Comparison of ENCODE assay signal across 8 mouse cellular contexts in the genomic region with DNA sequence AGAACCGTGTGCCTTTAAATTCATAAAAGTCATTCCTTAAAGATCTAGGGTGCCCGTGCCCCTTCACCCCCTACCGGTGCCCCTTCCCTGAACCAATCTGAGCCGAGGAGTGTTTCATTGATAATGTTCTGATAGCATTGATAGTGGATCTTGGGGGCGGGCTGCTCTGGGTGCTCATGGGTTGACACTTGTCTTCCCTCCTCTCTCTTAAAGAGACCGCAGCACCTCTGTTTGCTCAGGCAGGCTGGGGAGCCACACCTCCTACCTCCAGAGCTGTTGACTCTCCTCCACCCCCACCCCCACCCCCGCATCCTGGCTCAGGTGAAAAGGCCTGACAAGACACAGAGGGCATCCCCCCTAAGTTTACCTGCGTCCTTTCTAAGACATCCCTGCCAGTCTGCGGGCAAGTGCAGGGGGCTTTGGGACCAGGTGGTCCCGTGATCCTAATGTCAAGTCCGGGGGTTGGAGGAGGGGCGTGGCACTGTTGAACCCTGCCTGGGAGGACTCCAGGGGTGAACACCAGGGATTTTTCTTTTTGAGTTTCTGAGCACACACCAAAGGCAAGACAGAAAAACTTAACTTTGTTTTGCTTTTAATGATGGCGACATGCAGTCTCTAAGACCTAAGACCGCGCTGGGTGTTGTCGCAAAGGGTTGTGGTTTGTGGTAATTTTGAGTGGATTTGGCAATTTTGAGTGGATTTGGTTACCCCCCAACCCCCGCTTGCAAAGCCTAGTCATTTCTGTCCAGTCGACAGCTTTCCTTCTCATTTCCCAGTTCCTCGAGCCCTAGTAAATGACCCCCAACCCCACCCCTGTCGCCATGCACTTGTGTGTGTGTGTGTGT. TPM values are rescaled to one million over a fixed set of nuclear protein-coding genes. Genes with fewer than 3 reads are reported as not detected.
DNase-seq lines count a peak whose midpoint lies in the region; ATAC-seq and TF ChIP-seq lines count a peak whose summit lies in the region.

No protein-coding gene starts in this region.

- 0 out of 2 replicates have a peak overlapping the region, but pooled peaks have one; percentile 98 for H3K9ac ChIP-seq in kidney, postnatal 0 days (ENCODE audit: low read depth, low read length)
- H3K9ac ChIP-seq in intestine, embryonic 15.5 days, result peak overlapping the region; percentile 99; the same call in 1 of the 2 replicates
- peak overlapping the region; percentile 100 for H3K9ac ChIP-seq in midbrain, embryonic 14.5 days (replicated peaks; ENCODE audit: low read length)

- H3K4me2 ChIP-seq in kidney, postnatal 0 days (ENCODE audit: low read length), result peak overlapping the region; percentile 100
- H3K4me2 ChIP-seq in intestine, embryonic 15.5 days (replicated peaks), result peak overlapping the region; percentile 96
- H3K4me2 ChIP-seq in midbrain, embryonic 14.5 days (ENCODE audit: low read length), result peak overlapping the region; percentile 100

- no peak for ATAC-seq in kidney, postnatal 0 days (replicated peaks; ENCODE audit: low FRiP score, low read depth)
- ATAC-seq in intestine, embryonic 15.5 days, result no peak
- ATAC-seq in midbrain, embryonic 14.5 days (ENCODE audit: low FRiP score, low TSS enrichment), result no peak

- no peaks in the 10 kb centered on the region for H3K27me3 ChIP-seq in kidney, postnatal 0 days (ENCODE audit: insufficient read depth, low read length)
- no peaks in the 10 kb centered on the region for H3K27me3 ChIP-seq in embryonic facial prominence, embryonic 10.5 days (replicated peaks; ENCODE audit: low read depth, poor library complexity, severe bottlenecking)
- H3K27me3 ChIP-seq in intestine, embryonic 15.5 days (replicated peaks), result no peaks in the 10 kb centered on the region
- H3K27me3 ChIP-seq in midbrain, embryonic 14.5 days (ENCODE audit: control insufficient read depth, insufficient read depth, low read length), result no peaks in the 10 kb centered on the region

- TF ChIP-seq CTCF in kidney, postnatal 0 days (IDR thresholded peaks at IDR 0.05; ENCODE audit: low read depth), result no peak

- peaks cover 26% of the 10 kb centered on the region for H3K36me3 ChIP-seq in kidney, postnatal 0 days (ENCODE audit: insufficient read depth, low read length)
- peaks cover 57% of the 10 kb centered on the region for H3K36me3 ChIP-seq in embryonic facial prominence, embryonic 10.5 days (replicated peaks)
- H3K36me3 ChIP-seq in intestine, embryonic 15.5 days, result peaks cover 23% of the 10 kb centered on the region
- H3K36me3 ChIP-seq in midbrain, embryonic 14.5 days (ENCODE audit: control insufficient read depth, insufficient read depth, low read length), result peaks cover 36% of the 10 kb centered on the region

- H3K4me1 ChIP-seq in kidney, postnatal 0 days (replicated peaks; ENCODE audit: insufficient read depth, low read length), result peaks cover 29% of the 10 kb centered on the region
- H3K4me1 ChIP-seq in embryonic facial prominence, embryonic 10.5 days, result peaks cover 66% of the 10 kb centered on the region
- H3K4me1 ChIP-seq in intestine, embryonic 15.5 days (replicated peaks), result peaks cover 39% of the 10 kb centered on the region
- H3K4me1 ChIP-seq in midbrain, embryonic 14.5 days (ENCODE audit: control insufficient read depth, insufficient read depth, low read length), result peaks cover 35% of the 10 kb centered on the region

- peak overlapping the region; percentile 87 for H3K4me3 ChIP-seq in kidney, postnatal 0 days (replicated peaks; ENCODE audit: low read depth, low read length)
- H3K4me3 ChIP-seq in embryonic facial prominence, embryonic 10.5 days, result peak overlapping the region; percentile 99
- peak overlapping the region; percentile 88 for H3K4me3 ChIP-seq in intestine, embryonic 15.5 days (replicated peaks)
- H3K4me3 ChIP-seq in midbrain, embryonic 14.5 days (replicated peaks; ENCODE audit: low read depth, low read length), result peak overlapping the region; percentile 91

- WGBS in kidney, postnatal 0 days, result 33% methylated on average over 20 of the region's 20 CpGs
- WGBS in embryonic facial prominence, embryonic 10.5 days, result 42% methylated on average over 20 of the region's 20 CpGs
- 34% methylated on average over 20 of the region's 20 CpGs for WGBS in intestine, embryonic 15.5 days
- WGBS in midbrain, embryonic 14.5 days, result 40% methylated on average over 20 of the region's 20 CpGs

- no peaks in the 10 kb centered on the region for H3K9me3 ChIP-seq in kidney, postnatal 0 days (replicated peaks; ENCODE audit: low read length)
- H3K9me3 ChIP-seq in embryonic facial prominence, embryonic 10.5 days, result no peaks in the 10 kb centered on the region
- no peaks in the 10 kb centered on the region for H3K9me3 ChIP-seq in intestine, embryonic 15.5 days
- no peaks in the 10 kb centered on the region for H3K9me3 ChIP-seq in midbrain, embryonic 14.5 days (ENCODE audit: control insufficient read depth, low read length)

- no peak for DNase-seq in kidney, postnatal 0 days (ENCODE audit: low spot score)
- DNase-seq in kidney, postnatal 14 days, result no peak
- DNase-seq in embryonic facial prominence, embryonic 10.5 days (ENCODE audit: low spot score), result no peak
- DNase-seq in midbrain, embryonic 14.5 days, result peak; percentile 26
- DNase-seq in layer of hippocampus, adult 8-10 months (ENCODE audit: low spot score in 2 of 2), result no peak
- no peak for DNase-seq in kidney, adult 18-20 months
- no peak for DNase-seq in urinary bladder, postnatal 25 days (ENCODE audit: low spot score)

- H3K27ac ChIP-seq in kidney, postnatal 0 days, result no peak overlapping the region
- no peak overlapping the region for H3K27ac ChIP-seq in embryonic facial prominence, embryonic 10.5 days (replicated peaks)
- no peak overlapping the region for H3K27ac ChIP-seq in intestine, embryonic 15.5 days
- no peak overlapping the region; the same call in 1 of the 2 replicates for H3K27ac ChIP-seq in midbrain, embryonic 14.5 days (replicated peaks; ENCODE audit: low read depth, low read length)

RNA-seq across cellular contexts. Expression of a gene that starts 3.0 kb away (rescaled TPM):
- polyA plus RNA-seq in kidney, postnatal 0 days (2015; fragmentation: Nextera tagmentation; extraction: Ambion mirVana), result 7.0 and 7.1 TPM in 2 replicates
- 8.1 TPM in 2 replicates for polyA plus RNA-seq in embryonic facial prominence, embryonic 10.5 days (2016; fragmentation: Nextera tagmentation; extraction: Ambion mirVana)
- 7.6 and 8.4 TPM in 2 replicates for polyA plus RNA-seq in intestine, embryonic 15.5 days (2015; fragmentation: Nextera tagmentation; extraction: Ambion mirVana)
- 14.2 and 15.0 TPM in 2 replicates for polyA plus RNA-seq in midbrain, embryonic 14.5 days (2014; fragmentation: Nextera tagmentation; extraction: Ambion mirVana)
- 10 to 100 TPM; 33.1 to 37.9 (median 35.0) TPM for total RNA-seq in layer of hippocampus, adult 8-10 months (2022)

RNA-seq across cellular contexts. Expression of a gene that starts 12.5 kb away (rescaled TPM):
- 3.2 and 3.3 TPM in 2 replicates for polyA plus RNA-seq in kidney, postnatal 0 days (2015; fragmentation: Nextera tagmentation; extraction: Ambion mirVana)
- polyA plus RNA-seq in embryonic facial prominence, embryonic 10.5 days (2016; fragmentation: Nextera tagmentation; extraction: Ambion mirVana), result 1.2 and 2.2 TPM in 2 replicates
- polyA plus RNA-seq in intestine, embryonic 15.5 days (2015; fragmentation: Nextera tagmentation; extraction: Ambion mirVana), result 1.7 and 2.3 TPM in 2 replicates
- 7.1 and 8.9 TPM in 2 replicates for polyA plus RNA-seq in midbrain, embryonic 14.5 days (2014; fragmentation: Nextera tagmentation; extraction: Ambion mirVana)
- 10 to 100 TPM; 42.0 to 46.6 (median 45.3) TPM for total RNA-seq in layer of hippocampus, adult 8-10 months (2022)

RNA-seq across cellular contexts. Expression of a gene that starts 24.2 kb away (rescaled TPM):
- 77.4 and 78.7 TPM in 2 replicates for polyA plus RNA-seq in kidney, postnatal 0 days (2015; fragmentation: Nextera tagmentation; extraction: Ambion mirVana)
- polyA plus RNA-seq in embryonic facial prominence, embryonic 10.5 days (2016; fragmentation: Nextera tagmentation; extraction: Ambion mirVana), result 79.1 and 89.3 TPM in 2 replicates
- polyA plus RNA-seq in intestine, embryonic 15.5 days (2015; fragmentation: Nextera tagmentation; extraction: Ambion mirVana), result 68.5 and 69.1 TPM in 2 replicates
- 51.3 and 61.2 TPM in 2 replicates for polyA plus RNA-seq in midbrain, embryonic 14.5 days (2014; fragmentation: Nextera tagmentation; extraction: Ambion mirVana)
- 10 to 100 TPM; 26.2 to 34.3 (median 27.4) TPM for total RNA-seq in layer of hippocampus, adult 8-10 months (2022)

RNA-seq across cellular contexts. Expression of a gene that starts 37.6 kb away (rescaled TPM):
- polyA plus RNA-seq in kidney, postnatal 0 days (2015; fragmentation: Nextera tagmentation; extraction: Ambion mirVana), result 0.32 and 0.45 TPM in 2 replicates
- polyA plus RNA-seq in embryonic facial prominence, embryonic 10.5 days (2016; fragmentation: Nextera tagmentation; extraction: Ambion mirVana), result not detected in 2 replicates
- 4.7 and 6.8 TPM in 2 replicates for polyA plus RNA-seq in intestine, embryonic 15.5 days (2015; fragmentation: Nextera tagmentation; extraction: Ambion mirVana)
- polyA plus RNA-seq in midbrain, embryonic 14.5 days (2014; fragmentation: Nextera tagmentation; extraction: Ambion mirVana), result not detected in 2 replicates
- not detected for total RNA-seq in layer of hippocampus, adult 8-10 months (2022)
